Mouse (Mus musculus): ENCODE data around the gene Lmf1.

Gene Lmf1

DNA sequence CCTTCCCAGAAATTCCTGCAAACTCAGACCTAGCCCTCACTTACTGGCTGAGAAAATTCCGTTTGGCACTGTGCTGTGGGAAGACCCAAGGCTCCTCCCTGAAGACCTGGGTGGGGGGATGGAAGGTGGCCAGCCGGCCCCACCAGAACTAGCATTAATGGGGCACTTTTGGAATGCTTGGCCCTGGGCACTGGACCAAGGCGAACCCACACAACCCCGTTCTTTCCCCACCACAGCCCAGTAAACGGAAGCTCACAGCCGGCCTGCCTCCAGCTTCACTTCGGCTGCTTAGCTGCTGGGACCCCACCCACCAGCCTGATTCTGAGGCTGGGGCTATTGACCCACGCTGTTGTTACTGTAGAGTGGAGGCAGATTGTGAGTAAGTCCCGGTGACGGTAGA is 10.7 kb upstream of the Lmf1 start:
- no peak for DNase-seq (ENCODE audit: low read depth, low spot score)

DNA sequence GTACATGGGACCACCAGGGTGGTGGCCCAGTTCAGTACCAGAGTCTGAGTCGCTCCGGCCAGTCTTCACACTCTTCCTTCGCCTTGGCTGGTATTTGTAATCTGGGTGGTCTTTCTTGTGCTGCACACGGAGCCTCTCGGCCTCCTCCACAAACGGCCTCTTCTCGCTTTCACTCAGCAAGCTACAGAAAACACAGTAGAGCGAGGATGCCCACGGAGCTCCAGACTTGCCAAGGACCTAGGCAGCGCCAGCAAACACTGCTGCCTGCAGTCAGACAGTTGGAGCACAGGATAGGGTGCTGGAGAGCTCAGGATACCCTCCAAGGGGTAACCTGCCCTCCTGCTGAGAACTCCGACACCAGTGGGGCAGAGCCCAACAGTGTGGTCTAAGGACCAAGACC is 10.0 kb upstream of the Lmf1 start:
- no peak for DNase-seq (ENCODE audit: low read depth, low spot score)

DNA sequence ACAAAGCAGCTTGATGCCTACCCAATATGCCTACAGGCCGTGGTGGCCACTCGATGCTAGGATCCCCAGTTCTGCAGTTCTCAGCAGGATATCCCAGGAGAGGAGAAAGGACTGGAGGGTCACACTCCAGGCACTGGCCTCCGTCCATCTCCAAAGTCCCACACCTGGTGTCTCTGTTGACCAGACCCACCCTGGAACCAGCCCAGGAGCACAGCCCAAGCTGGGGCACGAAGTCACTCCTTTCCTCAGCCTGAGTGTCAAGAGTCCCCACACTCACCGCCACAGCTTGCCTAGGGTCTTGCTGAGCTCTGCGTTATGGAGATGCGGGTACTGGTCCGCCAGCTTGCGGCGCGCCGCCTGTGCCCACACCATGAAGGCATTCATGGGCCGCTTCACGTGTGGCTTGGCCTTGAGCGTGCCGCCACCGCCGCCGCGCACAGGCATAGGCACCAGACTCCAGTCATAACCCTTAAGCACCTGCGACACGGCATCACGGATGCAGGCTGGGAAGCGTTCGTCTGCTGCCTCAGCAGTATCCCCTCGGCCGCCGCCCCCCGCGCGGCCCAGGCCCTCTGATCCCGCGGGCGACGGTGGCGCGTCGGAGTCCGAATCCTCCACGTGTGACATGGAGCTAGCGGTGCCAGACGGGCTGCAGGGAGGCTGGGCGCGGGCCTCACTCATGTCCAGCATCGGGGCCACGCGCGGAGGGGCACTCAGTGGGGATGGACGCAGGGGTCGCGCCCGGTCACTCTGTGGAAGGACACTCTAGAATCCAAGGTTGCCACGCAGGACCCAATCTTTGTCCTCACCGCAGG is 8.8 kb upstream of the Lmf1 start:
- DNase-seq (ENCODE audit: low read depth, low spot score) = no peak

GRCm38 (mm10) chr17:25570648-25571452 is 8.0 kb upstream of the Lmf1 start, which contains the start of gene Sox8:
TSS of gene Sox8 (minus strand) at chr17:25570686.
- DNase-seq (ENCODE audit: low read depth, low spot score) = peak; percentile 96

- no peak for DNase-seq (ENCODE audit: low read depth, low spot score)
Observed at GRCm38 (mm10) chr17:25571453-25571820, 7.4 kb upstream of the Lmf1 start.

DNA sequence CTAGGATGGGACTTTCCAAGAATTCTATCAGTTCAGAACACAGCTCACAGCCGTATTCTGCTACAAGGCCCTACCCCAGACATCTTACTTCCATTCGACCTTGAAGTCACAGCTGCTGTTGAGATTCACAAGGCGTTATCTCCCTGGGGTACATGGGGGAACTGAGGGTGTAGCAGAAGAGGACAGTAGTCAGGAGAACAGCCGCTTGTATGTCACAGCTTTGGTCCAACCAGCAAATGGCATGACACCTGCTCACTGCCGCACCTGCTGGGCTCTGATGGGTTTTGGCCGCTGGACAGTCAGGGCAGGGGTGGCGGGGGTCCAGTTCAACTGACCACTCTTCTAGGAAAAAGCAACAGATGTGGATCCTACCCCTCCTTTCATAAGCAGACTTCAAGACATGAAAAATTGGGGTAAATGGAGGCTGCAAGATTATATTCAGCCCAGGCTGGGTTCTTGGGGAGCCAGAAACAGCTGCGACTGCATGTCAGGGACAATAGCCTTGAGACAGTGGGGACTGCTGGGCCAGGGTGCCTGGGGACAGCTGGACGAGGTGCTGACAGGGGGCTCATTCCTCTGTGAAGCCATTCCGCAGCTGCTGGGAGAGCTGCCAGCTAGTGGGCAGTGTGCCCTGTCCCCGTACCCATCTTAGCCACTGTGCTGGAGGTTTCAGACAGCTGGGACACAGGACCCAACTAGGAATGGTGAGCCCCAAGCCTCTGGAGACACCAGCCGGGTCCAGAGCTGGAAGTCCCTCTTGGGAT is 3.5 kb upstream of the Lmf1 start:
- DNase-seq (ENCODE audit: low read depth, low spot score) = no peak

DNA sequence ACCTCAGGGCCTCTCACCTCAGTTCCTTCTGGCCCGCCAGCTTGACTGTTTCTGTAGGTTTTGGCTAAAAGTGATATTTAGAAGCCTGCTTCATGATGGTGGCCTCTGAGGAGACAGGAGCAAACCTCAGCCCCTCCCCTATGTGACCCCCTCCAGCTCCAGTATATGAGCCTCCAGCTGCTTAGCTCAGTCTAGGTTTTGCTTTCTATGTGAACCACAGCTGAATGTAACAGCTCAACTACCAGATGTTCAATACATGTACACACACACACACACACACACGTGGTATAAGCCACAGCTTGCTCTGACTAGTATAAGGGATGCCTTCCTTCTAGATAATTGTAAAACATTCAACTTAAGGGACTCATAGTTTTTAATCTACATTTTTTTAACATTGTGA is 2.9 kb upstream of the Lmf1 start:
- DNase-seq (ENCODE audit: low read depth, low spot score) = no peak

DNA sequence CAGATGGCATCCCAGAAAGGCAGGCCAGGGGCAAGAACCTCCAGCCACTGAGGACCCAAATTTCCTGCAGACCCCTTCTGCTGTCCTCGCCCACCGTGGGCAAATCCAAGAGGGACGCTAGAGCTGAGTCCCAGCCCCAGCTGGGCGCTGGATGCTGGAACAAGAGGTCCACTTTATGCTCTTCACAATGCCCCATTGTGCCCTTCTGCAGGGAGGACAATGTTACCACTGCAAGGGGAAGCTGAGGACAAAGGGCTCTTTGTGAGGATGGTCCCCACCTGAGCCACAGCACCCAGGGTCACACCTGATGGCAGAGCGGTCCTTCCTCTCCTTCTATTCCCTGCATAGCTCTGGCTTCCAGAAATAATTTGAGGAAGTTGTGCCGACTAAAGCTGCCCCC is 1.6 kb upstream of the Lmf1 start:
- DNase-seq (ENCODE audit: low read depth, low spot score) = no peak

DNA sequence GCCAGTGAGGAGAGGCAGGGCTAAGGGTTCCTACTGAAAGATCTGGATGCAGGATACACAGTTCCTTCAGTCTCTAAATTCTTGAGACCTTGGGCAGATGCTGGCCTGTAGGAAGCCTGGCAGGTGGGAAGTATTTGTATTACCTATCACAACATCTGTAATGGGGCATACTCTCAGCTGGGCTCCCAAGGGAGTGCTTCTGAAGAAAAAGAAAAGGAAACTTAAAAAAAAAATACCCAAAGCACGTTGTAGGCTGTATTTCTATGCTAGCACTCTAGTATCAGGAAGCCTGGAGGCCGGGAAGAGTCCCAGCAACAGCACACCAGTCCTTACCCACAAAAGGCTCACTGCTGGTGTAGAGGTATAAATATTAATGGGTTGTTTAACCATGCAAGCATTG is 1.2 kb upstream of the Lmf1 start:
- DNase-seq (ENCODE audit: low read depth, low spot score) = no peak

- peak; percentile 74 for DNase-seq (ENCODE audit: low read depth, low spot score)
Observed at GRCm38 (mm10) chr17:25579332-25580047, 605 bp downstream of the Lmf1 start.

GRCm38 (mm10) chr17:25582076-25582475 is 3.2 kb downstream of the Lmf1 start:
- DNase-seq (ENCODE audit: low read depth, low spot score) = no peak

DNA sequence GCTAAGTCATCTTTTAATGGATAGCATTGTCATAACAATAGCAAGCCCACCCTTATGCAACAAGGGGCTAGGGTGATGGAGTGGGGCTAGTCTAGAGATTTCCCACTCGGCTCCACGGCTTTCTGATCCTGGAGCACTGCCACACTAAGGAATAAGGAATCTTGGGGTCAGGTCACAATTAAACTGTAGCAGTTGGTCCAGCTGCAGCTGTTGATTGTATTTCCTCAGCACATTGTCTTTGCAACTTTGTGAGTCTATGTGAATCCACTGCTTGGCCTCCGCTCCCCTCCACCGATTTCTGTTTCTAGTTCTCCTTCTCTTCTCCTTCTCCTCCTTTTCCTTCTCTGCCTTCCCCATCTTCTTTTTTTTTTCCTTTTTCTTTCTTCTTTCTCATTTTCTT is 4.2 kb downstream of the Lmf1 start:
- DNase-seq (ENCODE audit: low read depth, low spot score) = no peak

- no peak for DNase-seq (ENCODE audit: low read depth, low spot score)
Observed at GRCm38 (mm10) chr17:25583858-25584257, 5.0 kb downstream of the Lmf1 start.

DNA sequence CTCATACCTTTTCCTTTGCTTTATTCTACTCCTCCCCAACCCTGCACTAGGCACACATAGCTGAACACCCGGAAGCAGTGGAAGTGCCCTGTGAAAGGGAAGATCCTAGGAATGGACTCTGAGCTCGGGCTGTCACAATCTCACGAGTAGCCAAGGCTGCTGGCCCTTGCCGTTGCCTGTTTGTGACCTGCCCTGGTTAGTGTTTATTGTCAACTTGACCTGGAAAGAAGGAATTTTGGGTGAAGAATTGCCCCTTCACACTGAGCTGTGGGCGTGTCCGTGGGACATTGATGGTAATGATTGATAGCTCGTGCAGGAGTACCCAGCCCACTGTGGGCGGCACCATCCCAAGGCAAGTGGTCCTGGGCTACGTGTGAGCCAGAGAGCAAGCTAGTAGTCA is 5.8 kb downstream of the Lmf1 start:
- DNase-seq (ENCODE audit: low read depth, low spot score) = no peak

GRCm38 (mm10) chr17:25590068-25590467 is 11.2 kb downstream of the Lmf1 start:
- no peak for DNase-seq (ENCODE audit: low read depth, low spot score)

DNA sequence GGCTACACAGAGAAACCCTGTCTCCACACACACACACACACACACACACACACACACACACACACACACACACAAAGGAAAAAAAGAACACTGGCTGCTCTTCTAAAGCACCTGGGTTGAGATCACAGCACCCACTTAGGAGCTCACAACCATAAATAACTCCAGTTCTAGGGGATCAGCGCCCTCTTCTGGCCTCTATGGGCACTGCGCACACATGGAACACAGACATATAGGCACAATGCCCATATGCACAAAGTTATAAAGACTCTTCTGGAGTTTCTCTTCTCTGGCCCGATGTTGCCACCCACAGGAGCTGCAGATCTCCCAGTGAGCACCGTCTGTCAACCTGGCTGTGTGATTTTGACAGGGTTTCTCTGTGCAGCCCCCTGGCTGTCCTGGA is 12.1 kb downstream of the Lmf1 start:
- DNase-seq (ENCODE audit: low read depth, low spot score) = peak; percentile 57

GRCm38 (mm10) chr17:25592336-25592735 is 13.5 kb downstream of the Lmf1 start:
- no peak for DNase-seq (ENCODE audit: low read depth, low spot score)

- no peak for DNase-seq (ENCODE audit: low read depth, low spot score)
Observed at GRCm38 (mm10) chr17:25593411-25594261, 14.8 kb downstream of the Lmf1 start.

GRCm38 (mm10) chr17:25595495-25595894 is 16.6 kb downstream of the Lmf1 start:
- DNase-seq (ENCODE audit: low read depth, low spot score) = no peak

GRCm38 (mm10) chr17:25597537-25597936 is 18.7 kb downstream of the Lmf1 start:
- DNase-seq (ENCODE audit: low read depth, low spot score) = no peak

DNA sequence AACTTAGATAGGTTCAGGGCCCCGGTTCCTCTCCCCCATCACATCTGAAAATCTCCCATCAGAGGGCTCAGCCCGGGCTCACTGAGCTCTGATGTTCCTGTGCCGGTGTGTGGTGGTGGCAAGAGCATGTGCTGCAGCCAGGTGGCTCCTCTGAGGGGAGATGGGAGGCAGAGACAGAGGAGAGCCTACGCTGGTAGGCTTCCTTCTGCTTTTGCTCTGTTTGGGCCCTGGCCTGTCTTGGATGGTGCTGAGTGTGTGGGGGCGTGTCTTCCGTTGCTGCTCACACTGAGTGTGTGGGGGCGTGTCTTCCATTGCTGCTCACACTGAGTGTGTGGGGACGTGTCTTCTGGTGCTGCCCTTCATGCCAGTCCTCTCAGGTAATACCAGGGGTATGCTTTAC is 23.5 kb downstream of the Lmf1 start:
- DNase-seq (ENCODE audit: low read depth, low spot score) = no peak

Measured in R1 (cell line).